Mouse (Mus musculus) CH12.LX (cell line): ENCODE measurements around the gene Traf2. TPM values are rescaled to one million over a fixed set of nuclear protein-coding genes. Genes with fewer than 3 reads are reported as not detected.

Experiments
- DNase-seq: peaks from one replicate; pipeline ENCODE4 v3.0.0-alpha.2; 2013; ENCODE audit errors: extremely low read depth
- H3K27ac ChIP-seq: 2 replicates; pipeline ENCODE4 v1.5.1; 2012; ENCODE audit warnings: low read depth, mild to moderate bottlenecking, control low read depth, moderate library complexity; ENCODE audit not compliant: insufficient read depth
- H3K27me3 ChIP-seq: replicated peaks from 2 replicates; pipeline ENCODE3; 2012; ENCODE audit warnings: inconsistent platforms
- H3K36me3 ChIP-seq, 2 experiments: replicated peaks in 1 of 2; 2 replicates each; pipeline versions ENCODE3 to v1.6.1; 2012; ENCODE audit warnings: inconsistent platforms in 1 of 2, low read length in 1 of 2, mild to moderate bottlenecking in 1 of 2, mixed read lengths in 1 of 2, moderate library complexity in 1 of 2; ENCODE audit not compliant: control insufficient read depth in 1 of 2, insufficient read depth in 1 of 2
- H3K4me1 ChIP-seq, 2 experiments: 2 replicates each; pipeline ENCODE4 v1.6.1; 2012; ENCODE audit warnings: inconsistent platforms in 1 of 2, moderate library complexity in 1 of 2; ENCODE audit not compliant: insufficient read depth in 2 of 2, control insufficient read depth in 1 of 2
- H3K4me2 ChIP-seq: 2 replicates; pipeline ENCODE4 v1.6.1; 2012; ENCODE audit warnings: low read depth, mild to moderate bottlenecking, control low read depth; ENCODE audit not compliant: poor library complexity, insufficient read depth, severe bottlenecking
- H3K4me3 ChIP-seq, 3 experiments: fragments of 150-350 bp in 1 of 3; sonication (generic) in 1 of 3; replicated peaks in 1 of 3; 2 replicates each; pipeline versions ENCODE3 to v1.5.1; 2011 to 2012; ENCODE audit warnings: low read depth in 2 of 3, low read length in 2 of 3, mild to moderate bottlenecking in 2 of 3, moderate library complexity in 2 of 3, control low read depth in 1 of 3, improper control_type of control experiment in 1 of 3, inconsistent platforms in 1 of 3, mixed read lengths in 1 of 3; ENCODE audit not compliant: poor library complexity in 1 of 3
- H3K79me2 ChIP-seq: replicated peaks from 2 replicates; pipeline ENCODE4 v1.6.1; 2012; ENCODE audit warnings: mild to moderate bottlenecking, moderate library complexity; ENCODE audit not compliant: control insufficient read depth, poor library complexity, insufficient read depth, severe bottlenecking; ENCODE audit errors: extremely low read depth
- H3K9ac ChIP-seq: 2 replicates; pipeline ENCODE4 v1.6.1; 2012; ENCODE audit warnings: low read depth, mild to moderate bottlenecking, control low read depth, moderate library complexity; ENCODE audit not compliant: insufficient read depth
- H3K9me3 ChIP-seq: replicated peaks from 2 replicates; pipeline ENCODE3; 2012; ENCODE audit warnings: low read length, inconsistent platforms, mixed read lengths
- CHD2 ChIP-seq: IDR thresholded peaks from 2 replicates; pipeline ENCODE4 v1.6.1; 2011; ENCODE audit warnings: low read length, improper control_type of control experiment
- CTCF ChIP-seq, 2 experiments: IDR thresholded peaks in 1 of 2; conservative IDR thresholded peaks in 1 of 2; 2 replicates each; pipeline ENCODE4 v1.5.1; 2011 to 2012; ENCODE audit warnings: low read depth in 2 of 2, low read length in 2 of 2, improper control_type of control experiment in 1 of 2, inconsistent platforms in 1 of 2, mild to moderate bottlenecking in 1 of 2, moderate library complexity in 1 of 2
- E2F4 ChIP-seq: IDR thresholded peaks from 2 replicates; pipeline ENCODE4 v1.6.1; 2011; ENCODE audit warnings: low read depth, low read length, improper control_type of control experiment; ENCODE audit not compliant: insufficient replicate concordance
- ELF1 ChIP-seq: IDR thresholded peaks from 2 replicates; pipeline ENCODE4 v1.6.1; 2014; ENCODE audit warnings: low read depth, mild to moderate bottlenecking, inconsistent platforms, low read length, improper control_type of control experiment
- ETS1 ChIP-seq: conservative IDR thresholded peaks from 2 replicates; pipeline ENCODE4 v1.6.1; 2012; ENCODE audit warnings: low read depth, mild to moderate bottlenecking, inconsistent platforms, low read length, improper control_type of control experiment, moderate library complexity
- HCFC1 ChIP-seq: IDR thresholded peaks from 2 replicates; pipeline ENCODE4 v1.6.1; 2012; ENCODE audit warnings: low read depth, mild to moderate bottlenecking, inconsistent platforms, low read length, improper control_type of control experiment
- MAX ChIP-seq: IDR thresholded peaks from 2 replicates; pipeline ENCODE4 v1.6.1; 2011; ENCODE audit warnings: low read length, improper control_type of control experiment
- MEF2A ChIP-seq: IDR thresholded peaks from 2 replicates; pipeline ENCODE4 v1.6.1; 2014; ENCODE audit warnings: low read depth, mild to moderate bottlenecking, inconsistent platforms, low read length, improper control_type of control experiment, borderline replicate concordance
- MXI1 ChIP-seq: IDR thresholded peaks from 2 replicates; pipeline ENCODE4 v1.6.1; 2011; ENCODE audit warnings: mild to moderate bottlenecking, low read depth, low read length, improper control_type of control experiment
- NELFE ChIP-seq: IDR thresholded peaks from 2 replicates; pipeline ENCODE4 v1.6.1; 2011; ENCODE audit warnings: low read depth, low read length, improper control_type of control experiment
- NRF1 ChIP-seq: IDR thresholded peaks from 2 replicates; pipeline ENCODE4 v1.6.1; 2014; ENCODE audit warnings: low read depth, mild to moderate bottlenecking, inconsistent platforms, low read length, improper control_type of control experiment, moderate library complexity
- RAD21 ChIP-seq: IDR thresholded peaks from 2 replicates; pipeline ENCODE4 v1.6.1; 2011; ENCODE audit warnings: low read depth, mild to moderate bottlenecking, low read length, improper control_type of control experiment, moderate library complexity
- RCOR1 ChIP-seq: conservative IDR thresholded peaks from 2 replicates; pipeline ENCODE4 v1.6.1; 2012; ENCODE audit warnings: low read depth, mild to moderate bottlenecking, inconsistent platforms, low read length, improper control_type of control experiment
- SMC3 ChIP-seq: IDR thresholded peaks from 2 replicates; pipeline ENCODE4 v1.6.1; 2011; ENCODE audit warnings: low read depth, low read length, improper control_type of control experiment
- UBTF ChIP-seq: IDR thresholded peaks from 2 replicates; pipeline ENCODE4 v1.6.1; 2012; ENCODE audit warnings: low read depth, mild to moderate bottlenecking, inconsistent platforms, low read length, improper control_type of control experiment, moderate library complexity
- USF1 ChIP-seq: IDR thresholded peaks from 2 replicates; pipeline ENCODE4 v1.6.1; 2014; ENCODE audit warnings: low read depth, mild to moderate bottlenecking, inconsistent platforms, low read length, improper control_type of control experiment
- USF2 ChIP-seq: conservative IDR thresholded peaks from 2 replicates; pipeline ENCODE4 v1.6.1; 2011; ENCODE audit warnings: low read depth, low read length, improper control_type of control experiment
- ZC3H11A ChIP-seq: IDR thresholded peaks from 2 replicates; pipeline ENCODE4 v1.6.1; 2012; ENCODE audit warnings: low read depth, mild to moderate bottlenecking, inconsistent platforms, low read length, improper control_type of control experiment
- ZMIZ1 ChIP-seq: IDR thresholded peaks from 2 replicates; pipeline ENCODE4 v1.6.1; 2012; ENCODE audit warnings: low read depth, mild to moderate bottlenecking, inconsistent platforms, low read length, improper control_type of control experiment
- dilution Hi-C: fragments of 300-500 bp; cut with MboI; formaldehyde crosslinking; loops from 2 replicates; pipeline ENCODE4 v1.14.3; 2020; ENCODE audit warnings: low sequenced_read_pairs; ENCODE audit not compliant: extremely low pct_unique_long_range_greater_than_20kb, extremely low pct_ligation_motif_present
- in situ Hi-C: fragments of 300-500 bp; cut with MboI; formaldehyde crosslinking; loops from 3 replicates; pipeline ENCODE4 v1.14.3; 2019; ENCODE audit warnings: low sequenced_read_pairs, low pct_ligation_motif_present, low pct_unique_long_range_greater_than_20kb, mixed read lengths
- polyA plus RNA-seq: library from polyadenylated mRNA; unstranded; fragments of >175 nt; gene quantifications from 2 replicates; pipeline ENCODE4 v1.2.1, GENCODE M21; 2012; ENCODE audit warnings: low read depth; ENCODE audit not compliant: insufficient read length
- total RNA-seq, 2 experiments: library from RNA; depleted of rRNA; stranded (reverse); fragments of 300-350 nt in 1 of 2; fragments of >200 nt in 1 of 2; gene quantifications; 2 replicates each; pipeline ENCODE4 v1.2.3; 2012 to 2014

Gene Traf2
- total and polyA plus RNA-seq, 3 experiments: 17.9 to 26.4 (median 25.1) TPM

DNA sequence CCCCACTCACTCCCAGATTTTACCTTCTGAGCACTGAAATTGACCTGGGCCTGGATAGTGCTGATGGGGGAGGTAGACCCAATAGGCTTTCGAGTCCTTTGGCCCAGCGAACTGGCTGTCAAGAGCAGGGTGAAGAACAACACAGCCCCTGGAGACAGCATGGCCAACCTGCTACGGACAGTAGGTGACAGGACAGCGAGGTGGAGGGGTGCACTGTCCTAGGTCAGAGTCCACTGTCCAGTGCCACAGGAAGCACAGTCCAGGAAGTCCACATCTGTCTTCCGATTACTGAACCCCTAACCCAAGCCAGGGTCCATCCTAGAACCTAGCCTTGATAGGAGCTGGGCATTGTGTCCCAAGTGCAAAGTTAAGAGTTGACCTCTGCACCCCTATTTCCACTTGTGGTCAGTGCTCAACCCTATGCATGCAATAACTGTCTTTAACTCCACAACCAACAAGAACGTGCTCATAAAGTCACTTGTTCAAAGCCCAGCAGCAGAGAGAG is 46.6 kb downstream of the Traf2 start:
- H3K27ac ChIP-seq: 0 out of 2 replicates have a peak overlapping the region, but pooled peaks have one; percentile 3
- H3K9me3 ChIP-seq: no peaks in the 10 kb centered on the region
- peaks cover 15 to 40% of the 10 kb centered on the region in 2 experiments for H3K4me1 ChIP-seq
- H3K9ac ChIP-seq: 0 out of 2 replicates have a peak overlapping the region, but pooled peaks have one; percentile 25
- dilution Hi-C loops (no loop called here), in situ Hi-C loops (no loop called here)
- TF ChIP-seq ELF1 (no peak), ETS1 (no peak), NRF1 (no peak), SMC3 (no peak), MAX (no peak), NELFE (no peak), USF2 (no peak), ZC3H11A (no peak), RAD21 (no peak), E2F4 (no peak), HCFC1 (no peak), UBTF (no peak), CHD2 (no peak), USF1 (no peak), MEF2A (no peak), ZMIZ1 (no peak), RCOR1 (no peak), MXI1 (no peak)
- H3K27me3 ChIP-seq: no peaks in the 10 kb centered on the region
- no peak for DNase-seq
- peaks cover 8% of the 10 kb centered on the region; the same call in 1 of the 2 replicates for H3K79me2 ChIP-seq
- peaks cover 29 to 33% of the 10 kb centered on the region in 2 experiments for H3K36me3 ChIP-seq
- peak overlapping the region; percentile 40; the same call in 1 of the 2 replicates for H3K4me2 ChIP-seq
- H3K4me3 ChIP-seq: peak overlapping the region in 2 of 3 experiments; percentile 57 to 70

GRCm38 (mm10) chr2:25498622-25499478 is 47.9 kb downstream of the Traf2 start:
- H3K4me2 ChIP-seq: no peak overlapping the region
- H3K4me1 ChIP-seq: peaks cover 15 to 40% of the 10 kb centered on the region in 2 experiments
- H3K79me2 ChIP-seq: peaks cover 8% of the 10 kb centered on the region; the same call in 1 of the 2 replicates
- no peak for DNase-seq
- H3K9ac ChIP-seq: no peak overlapping the region
- TF ChIP-seq ZC3H11A (no peak), RAD21 (peak; percentile 47), SMC3 (peak; percentile 33), CTCF (conservative IDR thresholded peaks at IDR 0.05 in 1 of 2, IDR thresholded peaks at IDR 0.05 in 1 of 2; ENCODE audit: low read depth in 2 of 2, low read length in 2 of 2) (peak in 1 of 2 experiments; percentile 59; a peak in 2 of 4 replicates), ELF1 (no peak)
- TF ChIP-seq, all 38 proteins: peak for 3
- dilution Hi-C loops: no loop called here
- Histone ChIP-seq H3K27me3 (no peaks in the 10 kb centered on the region), H3K4me3 (no peak overlapping the region), H3K9me3 (no peaks in the 10 kb centered on the region), H3K36me3 (peaks cover 16 to 20% of the 10 kb centered on the region in 2 experiments), H3K27ac (no peak overlapping the region)
- in situ Hi-C loops: no loop called here
